Mouse (Mus musculus) urinary bladder, adult 2 months (tissue): ENCODE measurements around the gene Med1. TPM values are rescaled to one million over a fixed set of nuclear protein-coding genes. Genes with fewer than 3 reads are reported as not detected.
A peak's percentile ranks its signal among the peaks of the same experiment; 100 is the strongest.

ENCODE experiments used
- DNase-seq: peaks from one replicate; pipeline ENCODE4 v3.0.0; 2022; ENCODE audit warnings: low spot score
- polyA plus RNA-seq: library from polyadenylated mRNA; depleted of rRNA; stranded (reverse); fragments of >200 nt; gene quantifications from 2 replicates; pipeline ENCODE4 v1.2.3, GENCODE M21; 2012; rRNA removed

Gene Med1
- polyA plus RNA-seq, 1 experiment: 20.7 TPM

DNA sequence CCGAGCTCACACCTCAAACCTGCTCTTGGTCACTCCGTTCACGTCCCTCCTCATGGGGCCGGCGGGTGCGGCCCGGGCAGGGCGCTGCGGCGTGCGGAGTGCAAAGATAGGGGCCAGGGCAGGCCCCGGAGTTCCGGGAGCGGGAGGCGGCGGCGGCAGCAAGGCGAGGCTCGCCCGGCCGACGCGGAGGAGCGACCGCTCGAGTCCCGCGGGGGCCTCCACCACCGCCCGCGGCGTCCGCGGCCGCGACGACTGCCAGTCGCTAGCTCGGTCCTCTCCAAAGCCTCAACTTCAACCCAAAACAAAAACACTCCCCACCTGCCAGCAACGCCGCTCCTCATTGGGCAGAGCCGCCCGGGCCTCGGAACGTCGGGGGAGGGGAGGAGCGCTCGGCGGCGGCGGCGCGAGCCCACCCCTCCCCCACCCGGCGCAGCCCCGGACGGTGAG, 43.8 kb downstream of the Med1 start:
- DNase-seq: peak; percentile 95

DNA sequence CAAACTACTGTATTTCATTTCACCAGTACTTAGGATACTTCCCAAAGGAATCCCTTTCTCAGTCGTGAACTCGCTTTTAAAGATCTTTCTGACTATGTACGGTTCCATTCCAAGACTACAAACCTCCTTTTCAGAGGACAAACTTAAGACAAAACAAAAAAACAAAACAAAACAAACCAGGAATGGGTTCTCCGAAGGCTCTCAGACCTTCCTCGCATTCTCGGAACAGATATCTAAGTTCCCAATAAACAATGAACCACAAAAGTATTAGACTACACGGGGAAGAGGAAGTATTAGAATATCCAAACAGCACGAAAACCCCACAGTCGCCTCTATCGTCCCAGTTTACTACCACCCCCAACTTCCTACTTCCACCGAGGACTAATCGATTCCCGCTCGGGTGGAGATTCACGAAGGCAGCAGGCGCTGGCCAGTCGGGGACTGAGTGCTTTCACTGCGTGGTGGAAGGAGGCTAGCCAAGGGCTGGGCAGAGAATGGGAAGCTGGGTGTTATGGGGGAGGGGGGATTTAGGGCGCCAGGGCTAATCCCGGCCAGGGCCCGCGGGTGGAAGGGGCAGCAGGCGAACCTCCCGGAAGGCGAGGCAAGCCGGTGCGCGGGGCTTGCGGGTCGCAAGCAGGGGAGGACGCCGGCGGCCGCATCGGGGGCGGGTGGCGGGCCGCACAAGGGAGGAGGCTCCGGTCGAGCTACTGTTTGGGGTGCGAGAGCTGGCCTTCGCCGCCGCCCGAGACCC, 44.4 kb downstream of the Med1 start:
- DNase-seq: no peak

DNA sequence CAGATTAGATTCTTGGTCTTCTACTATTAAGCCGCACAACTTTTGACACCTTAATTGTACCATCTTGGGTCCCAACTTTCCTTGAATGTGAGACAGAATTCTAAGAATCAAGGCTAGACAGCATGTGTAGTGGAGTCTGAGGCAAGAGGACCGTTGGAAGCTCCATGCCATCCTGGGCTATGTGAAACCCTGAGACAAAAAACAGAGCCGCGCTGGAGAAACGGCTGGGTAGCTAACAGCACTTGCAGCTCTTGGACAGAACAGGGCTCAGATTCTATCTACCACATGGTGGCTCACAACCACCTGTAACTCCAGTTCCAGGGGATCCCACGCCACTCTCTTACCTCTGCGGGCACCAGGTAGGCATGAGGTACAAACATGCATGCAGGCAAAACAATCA, 47.2 kb downstream of the Med1 start:
- no peak for DNase-seq

DNA sequence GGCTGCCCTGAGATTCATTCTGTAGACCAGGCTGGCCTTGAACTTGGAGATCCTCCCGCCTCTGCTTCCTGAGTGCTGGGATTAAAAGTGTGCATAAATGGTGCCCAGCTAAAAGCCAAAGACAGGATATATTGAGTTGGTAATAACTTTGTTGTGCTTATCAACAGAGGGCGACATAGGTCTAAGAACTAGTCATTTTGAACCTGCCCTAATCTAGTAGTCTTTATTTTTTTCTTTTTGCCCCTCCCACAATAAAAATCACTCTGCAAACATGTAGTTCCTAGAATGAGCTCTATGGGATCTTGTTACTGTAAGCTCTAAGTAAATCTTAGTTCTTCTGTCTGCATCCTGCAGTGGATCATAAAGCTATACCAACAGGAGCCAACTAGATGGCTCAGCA, 50.5 kb downstream of the Med1 start:
- no peak for DNase-seq

DNA sequence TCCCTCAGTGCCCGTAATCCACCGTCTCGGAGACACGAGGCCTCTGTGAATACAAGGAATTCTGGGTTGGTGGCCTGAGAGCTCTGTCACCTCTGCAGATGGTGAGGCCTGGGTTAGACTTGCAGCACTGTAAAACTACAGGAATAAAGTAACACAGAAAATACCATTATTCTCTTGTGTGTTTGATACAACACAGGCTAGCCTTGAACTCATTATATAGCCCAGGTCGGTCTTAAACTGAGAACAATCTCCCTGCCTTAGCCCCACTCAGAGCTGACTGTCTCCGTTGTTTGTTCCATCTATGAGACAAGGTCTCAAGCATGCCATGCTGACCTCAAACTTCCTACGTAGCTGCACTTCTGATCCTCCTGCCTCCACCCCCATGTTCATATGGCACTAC, 54.2 kb downstream of the Med1 start:
- no peak for DNase-seq

DNA sequence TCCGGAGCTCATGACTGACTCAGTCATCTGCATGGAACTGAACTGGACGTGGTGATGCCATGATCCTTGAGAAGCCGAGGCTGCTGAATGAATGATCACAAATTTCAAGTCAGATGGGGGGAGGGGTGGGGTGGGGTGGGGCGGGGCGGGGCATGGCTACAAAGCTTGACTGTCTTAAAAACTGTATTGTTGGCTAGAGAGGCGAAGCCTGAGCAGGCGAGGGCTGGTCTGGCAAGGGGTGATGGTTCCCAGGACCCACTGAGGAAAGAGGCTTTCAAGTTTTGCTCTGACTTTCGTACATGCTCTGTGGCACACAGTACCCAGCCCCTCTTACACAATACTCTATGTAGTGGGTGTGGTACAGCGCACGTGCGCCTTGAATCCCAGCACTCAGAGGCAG, 55.3 kb downstream of the Med1 start:
- DNase-seq: no peak

DNA sequence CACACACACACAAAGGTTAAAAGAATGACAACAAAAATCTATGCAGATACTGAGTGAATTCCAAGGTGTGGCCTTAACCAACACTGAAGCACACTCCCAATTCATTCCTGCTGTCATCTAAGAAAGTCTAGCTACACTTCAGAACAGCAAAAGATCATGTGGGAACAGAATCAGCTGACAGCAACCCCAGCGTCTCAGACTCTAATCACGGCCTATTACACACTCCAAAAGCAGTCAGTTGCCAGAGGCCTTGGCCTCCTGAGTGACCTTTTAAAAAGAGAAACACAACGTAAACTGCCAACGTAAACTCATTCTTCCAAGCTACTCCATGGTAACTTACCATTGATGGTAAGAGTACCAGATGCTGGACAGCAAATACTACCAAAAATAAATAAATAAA, 58.1 kb downstream of the Med1 start:
- DNase-seq: no peak

DNA sequence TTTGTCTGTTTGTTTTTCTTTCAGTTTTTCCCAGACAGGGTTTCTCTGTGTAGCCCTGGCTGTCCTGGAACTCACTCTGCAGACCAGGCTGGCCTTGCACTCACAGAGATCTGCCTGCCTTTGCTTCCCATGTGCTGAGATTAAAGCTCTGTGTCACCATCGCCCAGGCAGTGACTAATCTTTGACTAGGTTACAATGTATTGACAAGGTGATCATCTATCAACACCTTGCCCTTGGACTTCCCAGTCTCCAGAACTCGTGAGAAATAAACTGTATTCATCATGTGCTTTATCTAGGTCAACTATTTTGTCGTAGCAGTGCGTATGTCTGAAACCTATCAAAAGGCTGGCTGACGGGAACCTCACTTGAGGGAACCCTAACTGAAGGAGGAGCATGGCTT, 69.7 kb downstream of the Med1 start:
- no peak for DNase-seq

DNA sequence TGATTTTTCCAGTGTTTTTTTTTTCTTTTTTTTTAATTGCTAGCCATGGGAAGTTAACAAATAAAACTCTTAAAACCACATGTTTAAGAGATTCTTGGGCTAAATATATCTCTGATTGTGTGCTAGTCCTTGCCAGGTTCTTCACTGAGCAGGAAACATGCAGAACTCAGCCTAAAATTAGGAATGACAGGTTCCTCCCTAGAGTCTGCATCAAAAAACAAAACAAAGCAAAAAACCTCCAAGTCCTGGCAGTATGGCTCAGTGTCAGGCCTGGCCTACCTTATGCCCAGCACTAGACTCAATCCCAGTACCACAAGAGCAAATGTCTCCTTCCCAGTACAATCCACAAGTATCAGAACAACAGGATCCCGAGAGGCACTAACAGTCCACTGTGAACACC, 78.7 kb downstream of the Med1 start:
- DNase-seq: no peak

DNA sequence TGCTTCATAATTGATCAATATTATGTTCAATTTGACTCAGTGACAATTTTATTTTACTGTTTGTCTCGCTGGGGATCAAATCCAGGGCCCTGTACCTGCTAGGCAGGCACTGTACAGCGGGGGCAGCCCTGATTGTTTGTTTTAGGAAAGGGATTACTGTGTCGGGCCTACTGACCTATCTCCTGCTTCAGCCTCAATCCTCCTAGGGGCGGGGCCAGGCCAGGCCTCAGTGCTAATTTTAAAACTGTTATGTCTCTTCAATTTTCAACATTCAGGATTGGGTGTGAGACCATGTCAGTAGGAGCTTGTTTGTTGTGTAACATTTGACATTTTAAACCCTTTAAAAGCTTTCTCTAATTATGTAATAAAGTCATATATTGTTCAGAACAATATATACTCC, 79.6 kb downstream of the Med1 start:
- no peak for DNase-seq

DNA sequence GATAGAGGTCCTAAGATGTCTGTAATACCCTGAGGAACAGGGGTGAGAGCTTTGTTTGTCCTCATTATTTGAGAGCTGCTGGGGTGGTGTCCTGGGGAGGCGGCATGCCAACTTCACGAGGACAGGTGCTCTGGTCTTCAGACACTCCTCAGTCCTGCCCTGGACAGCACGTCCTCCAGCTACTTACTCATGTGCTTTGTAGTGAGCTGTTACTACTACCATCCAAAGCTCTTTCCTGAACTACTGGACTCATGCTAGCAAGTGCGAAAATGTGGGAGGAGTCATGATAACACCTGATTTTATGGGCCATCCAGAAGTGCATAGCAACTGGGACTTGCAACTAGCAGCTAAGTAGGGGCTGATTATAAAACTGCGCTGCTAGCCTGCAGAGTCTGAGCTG, 83.4 kb downstream of the Med1 start:
- DNase-seq: no peak

Other genes starting within 250 kb of the Med1 start
- 3.6 and 5.3 TPM in 2 replicates for gene Plxdc1, start 206.8 kb downstream of the Med1 start, polyA plus RNA-seq
- 3.2 and 3.9 TPM in 2 replicates for gene Arl5c, start 197.1 kb downstream of the Med1 start, polyA plus RNA-seq
- 12.1 and 12.4 TPM in 2 replicates for gene Cacnb1, start 170.3 kb downstream of the Med1 start, polyA plus RNA-seq
- gene Rpl19, start 166.6 kb downstream of the Med1 start, polyA plus RNA-seq: 1,600 and 1,809 TPM in 2 replicates
- 0.14 and 0.41 TPM in 2 replicates for gene Stac2, start 139.8 kb downstream of the Med1 start, polyA plus RNA-seq
- 19.9 and 22.0 TPM in 2 replicates for gene Fbxl20, start 42.9 kb downstream of the Med1 start, polyA plus RNA-seq
- gene Cdk12, start 9.8 kb upstream of the Med1 start, polyA plus RNA-seq: 20.5 and 21.1 TPM in 2 replicates
- gene Neurod2, start 136.4 kb upstream of the Med1 start, polyA plus RNA-seq: not detected in 2 replicates
- 0.07 and 0.15 TPM in 2 replicates for gene Ppp1r1b, start 155.1 kb upstream of the Med1 start, polyA plus RNA-seq
- gene Stard3, start 165.1 kb upstream of the Med1 start, polyA plus RNA-seq: 34.8 and 45.8 TPM in 2 replicates
- 7.0 and 9.0 TPM in 2 replicates for gene Tcap, start 190.5 kb upstream of the Med1 start, polyA plus RNA-seq
- gene Pnmt, start 193.2 kb upstream of the Med1 start, polyA plus RNA-seq: 0.10 TPM in 1 of 2 replicates, not detected in the other
- gene Pgap3, start 207.2 kb upstream of the Med1 start, polyA plus RNA-seq: 10.5 and 12.7 TPM in 2 replicates
- 29.2 and 29.5 TPM in 2 replicates for gene Erbb2, start 219.2 kb upstream of the Med1 start, polyA plus RNA-seq
- gene Mien1, start 245.7 kb upstream of the Med1 start, polyA plus RNA-seq: 105 and 127 TPM in 2 replicates